Mouse (Mus musculus): Measurements from ENCODE around the gene Trmt2a. TPM values are rescaled to one million over a fixed set of nuclear protein-coding genes. Genes with fewer than 3 reads are reported as not detected.

The Trmt2a gene
- total and polyA plus RNA-seq, 3 experiments: 155 to 252 (median 196) TPM

DNA sequence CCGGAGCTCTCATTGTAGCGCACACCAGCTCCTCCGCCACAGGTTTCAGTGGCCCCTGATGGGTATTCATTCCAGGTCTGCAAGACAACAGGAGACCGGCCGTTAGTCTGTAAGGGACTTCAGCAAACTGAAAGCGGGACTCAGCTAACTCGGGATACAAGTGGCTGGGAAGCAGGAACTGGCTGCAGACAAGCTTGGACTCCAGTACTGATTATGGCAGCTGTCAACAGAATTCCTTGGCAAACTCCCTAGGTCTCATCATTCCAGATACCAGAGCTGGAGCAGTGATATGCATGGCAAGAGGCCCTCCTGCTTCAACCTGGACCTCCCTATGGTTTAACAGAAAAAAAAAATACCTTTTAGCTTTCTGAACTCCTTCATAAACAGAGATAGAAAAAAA, 33.6 kb upstream of the Trmt2a start:
- H3K4me2 ChIP-seq (ENCODE audit: insufficient read depth, low read depth, poor library complexity, severe bottlenecking): no peak overlapping the region
- H3K36me3 ChIP-seq (replicated peaks in 1 of 2; ENCODE audit: control insufficient read depth in 1 of 2, insufficient read depth in 1 of 2, low read length in 1 of 2): no peaks in the 10 kb centered on the region
- H3K9ac ChIP-seq (ENCODE audit: insufficient read depth, low read depth): no peak overlapping the region
- peaks cover 30 to 55% of the 10 kb centered on the region in 2 experiments for H3K4me1 ChIP-seq (ENCODE audit: control insufficient read depth in 1 of 2, insufficient read depth in 2 of 2)
- TF ChIP-seq POLR2A (IDR thresholded peaks at IDR 0.05; ENCODE audit: low read depth, low read length) (no peak), KAT2A (IDR thresholded peaks at IDR 0.05; ENCODE audit: insufficient replicate concordance, low read length) (no peak), MAX (IDR thresholded peaks at IDR 0.05; ENCODE audit: low read length) (no peak), RCOR1 (conservative IDR thresholded peaks at IDR 0.05; ENCODE audit: low read depth, low read length) (no peak), GABPA (IDR thresholded peaks at IDR 0.05; ENCODE audit: insufficient replicate concordance, low read depth, low read length) (no peak), USF1 (IDR thresholded peaks at IDR 0.05; ENCODE audit: low read depth, low read length) (no peak), MXI1 (IDR thresholded peaks at IDR 0.05; ENCODE audit: low read depth, low read length) (no peak), PAX5 (IDR thresholded peaks at IDR 0.05; ENCODE audit: low read length) (no peak), JUN (IDR thresholded peaks at IDR 0.05; ENCODE audit: insufficient read depth, low read depth, low read length) (no peak), MEF2A (IDR thresholded peaks at IDR 0.05; ENCODE audit: borderline replicate concordance, low read depth, low read length) (no peak), CTCF (conservative IDR thresholded peaks at IDR 0.05 in 1 of 2, IDR thresholded peaks at IDR 0.05 in 1 of 2; ENCODE audit: low read depth in 2 of 2, low read length in 2 of 2) (no peak), USF2 (conservative IDR thresholded peaks at IDR 0.05; ENCODE audit: low read depth, low read length) (no peak), CHD1 (IDR thresholded peaks at IDR 0.05; ENCODE audit: low read depth, low read length) (no peak), ZKSCAN1 (IDR thresholded peaks at IDR 0.05; ENCODE audit: borderline replicate concordance, low read depth, low read length) (no peak), SMC3 (IDR thresholded peaks at IDR 0.05; ENCODE audit: low read depth, low read length) (no peak), ETS1 (conservative IDR thresholded peaks at IDR 0.05; ENCODE audit: low read depth, low read length) (no peak)
- no peaks in the 10 kb centered on the region for H3K79me2 ChIP-seq (replicated peaks; ENCODE audit: control insufficient read depth, extremely low read depth, insufficient read depth, poor library complexity, severe bottlenecking)
- dilution Hi-C loops (cut with MboI; ENCODE audit: extremely low pct_ligation_motif_present, extremely low pct_unique_long_range_greater_than_20kb, low sequenced_read_pairs): no loop called here
- H3K27me3 ChIP-seq (replicated peaks): peaks cover 5% of the 10 kb centered on the region
- no peak for DNase-seq (ENCODE audit: extremely low read depth)
- no peak overlapping the region for H3K27ac ChIP-seq (ENCODE audit: insufficient read depth, low read depth)
- H3K4me3 ChIP-seq (replicated peaks in 1 of 3; ENCODE audit: low read depth in 2 of 3, low read length in 2 of 3, poor library complexity in 1 of 3): no peak overlapping the region
- no peaks in the 10 kb centered on the region for H3K9me3 ChIP-seq (replicated peaks; ENCODE audit: low read length)
- in situ Hi-C loops (cut with MboI; ENCODE audit: low pct_ligation_motif_present, low pct_unique_long_range_greater_than_20kb, low sequenced_read_pairs): loop anchor here (5.0 kb wide), 2 partner anchors 38 to 93 kb away; no protein-coding TSS in a partner anchor

GRCm38 (mm10) chr16:18217579-18217978, 30.9 kb upstream of the Trmt2a start, which contains the start of gene Ccdc188:
TSS of gene Ccdc188 (plus strand) at chr16:18217879.
- peaks cover 3 to 7% of the 10 kb centered on the region in 2 experiments for H3K36me3 ChIP-seq (replicated peaks in 1 of 2; ENCODE audit: control insufficient read depth in 1 of 2, insufficient read depth in 1 of 2, low read length in 1 of 2)
- H3K4me1 ChIP-seq (ENCODE audit: control insufficient read depth in 1 of 2, insufficient read depth in 2 of 2): peaks cover 42 to 66% of the 10 kb centered on the region in 2 experiments
- peak within 1 kb of the TSS; percentile 42 for H3K9ac ChIP-seq (ENCODE audit: insufficient read depth, low read depth)
- H3K4me3 ChIP-seq (replicated peaks in 1 of 3; ENCODE audit: low read depth in 2 of 3, low read length in 2 of 3, poor library complexity in 1 of 3): peak within 1 kb of the TSS; percentile 48 to 54 (median 53)
- H3K79me2 ChIP-seq (replicated peaks; ENCODE audit: control insufficient read depth, extremely low read depth, insufficient read depth, poor library complexity, severe bottlenecking): no peaks in the 10 kb centered on the region
- H3K27ac ChIP-seq (ENCODE audit: insufficient read depth, low read depth): peak within 1 kb of the TSS; percentile 93
- dilution Hi-C loops (cut with MboI; ENCODE audit: extremely low pct_ligation_motif_present, extremely low pct_unique_long_range_greater_than_20kb, low sequenced_read_pairs) (no loop called here), in situ Hi-C loops (cut with MboI; ENCODE audit: low pct_ligation_motif_present, low pct_unique_long_range_greater_than_20kb, low sequenced_read_pairs) (no loop called here)
- H3K4me2 ChIP-seq (ENCODE audit: insufficient read depth, low read depth, poor library complexity, severe bottlenecking): peak within 1 kb of the TSS; percentile 88
- no peak for TF ChIP-seq KAT2A (IDR thresholded peaks at IDR 0.05; ENCODE audit: insufficient replicate concordance, low read length)
- no peak for TF ChIP-seq IRF4 (IDR thresholded peaks at IDR 0.05; ENCODE audit: low read depth, low read length)
- TF ChIP-seq ZNF384 (IDR thresholded peaks at IDR 0.05; ENCODE audit: low read depth, low read length): no peak
- TF ChIP-seq CHD2 (IDR thresholded peaks at IDR 0.05; ENCODE audit: low read length): no peak
- no peak for TF ChIP-seq JUND (conservative IDR thresholded peaks at IDR 0.05; ENCODE audit: low read depth, low read length)
- DNase-seq (ENCODE audit: extremely low read depth): no peak
- H3K9me3 ChIP-seq (replicated peaks; ENCODE audit: low read length): no peaks in the 10 kb centered on the region
- no peaks in the 10 kb centered on the region for H3K27me3 ChIP-seq (replicated peaks)

Data from CH12.LX (cell line).